Comparison of ENCODE assay signal across 10 mouse cellular contexts in genomic region chr6:149126675-149127074, GRCm38 (mm10). TPM values are rescaled to one million over a fixed set of nuclear protein-coding genes. Genes with fewer than 3 reads are reported as not detected.
DNase-seq lines count a peak whose midpoint lies in the region; ATAC-seq lines count a peak whose summit lies in the region.
"Had no signal": no experiment of that assay in that cellular context is flagged by ENCODE, and none has a peak within 500 bp of the region (broad histone marks: within the 10 kb centered on the region; RNA-seq: fewer than 3 reads in every experiment).

No protein-coding gene starts in this region.

- no peak for ATAC-seq in heart, embryonic 12.5 days (ENCODE audit: insufficient number of reproducible peaks, low FRiP score)
- 0 out of 2 replicates have a peak, but pooled peaks have one; percentile 50 for ATAC-seq in monocyte, adult 5-6 weeks (replicated peaks; ENCODE audit: insufficient number of reproducible peaks, low FRiP score, low TSS enrichment, poor library complexity, severe bottlenecking)
- ATAC-seq in forebrain, embryonic 13.5 days = no peak

- H3K9ac ChIP-seq in heart, embryonic 12.5 days = no peak overlapping the region
- H3K9ac ChIP-seq in forebrain, embryonic 13.5 days = no peak overlapping the region

- no peaks in the 10 kb centered on the region for H3K36me3 ChIP-seq in heart, embryonic 12.5 days
- H3K36me3 ChIP-seq in forebrain, embryonic 13.5 days (ENCODE audit: poor library complexity, severe bottlenecking) = no peaks in the 10 kb centered on the region

- no peak overlapping the region for H3K27ac ChIP-seq in heart, embryonic 12.5 days (ENCODE audit: poor library complexity, severe bottlenecking)
- H3K27ac ChIP-seq in forebrain, embryonic 13.5 days = no peak overlapping the region

- H3K4me3 ChIP-seq in heart, embryonic 12.5 days = no peak overlapping the region
- H3K4me3 ChIP-seq in forebrain, embryonic 13.5 days = no peak overlapping the region

- no peaks in the 10 kb centered on the region for H3K4me1 ChIP-seq in heart, embryonic 12.5 days (replicated peaks)
- H3K4me1 ChIP-seq in forebrain, embryonic 13.5 days = no peaks in the 10 kb centered on the region

- DNase-seq in heart, adult 11 months = peak; percentile 90
- peak; percentile 72 to 73 for DNase-seq in B cell, adult 2 months
- DNase-seq in T-cell, adult 2 months (ENCODE audit: low spot score) = peak; percentile 66
- DNase-seq in gastrocnemius, postnatal 14 days = peak; percentile 22
- peak; percentile 8 to 17 for DNase-seq in layer of hippocampus, postnatal 14 days (ENCODE audit: low spot score in 2 of 2)

- H3K27me3 ChIP-seq in heart, embryonic 12.5 days (replicated peaks) = no peaks in the 10 kb centered on the region
- H3K27me3 ChIP-seq in forebrain, embryonic 13.5 days = no peaks in the 10 kb centered on the region

- whole genome bisulfite sequencing in heart, embryonic 12.5 days = 60% methylated on average over 4 of the region's 4 CpGs
- 74% methylated on average over 4 of the region's 4 CpGs for WGBS in forebrain, embryonic 13.5 days

- intact Hi-C loops in gastrocnemius, postnatal 14 days (cut with DNase I; ENCODE audit: low total_unique reads) = no loop called here

- no peak overlapping the region for H3K4me2 ChIP-seq in heart, embryonic 12.5 days
- no peak overlapping the region for H3K4me2 ChIP-seq in forebrain, embryonic 13.5 days

- H3K9me3 ChIP-seq in heart, embryonic 12.5 days (replicated peaks) = no peaks in the 10 kb centered on the region
- H3K9me3 ChIP-seq in forebrain, embryonic 13.5 days (replicated peaks) = no peaks in the 10 kb centered on the region

RNA-seq across cellular contexts. Expression of gene Gm10203, which starts 3.3 kb away (rescaled TPM):
- polyA plus RNA-seq in heart, embryonic 12.5 days (2016; fragmentation: Nextera tagmentation; extraction: Ambion mirVana) = not detected in 2 replicates
- not detected for total RNA-seq in gastrocnemius, postnatal 14 days (2021)
- not detected for total RNA-seq in layer of hippocampus, postnatal 14 days (2021)
- not detected in 3 replicates for total RNA-seq in monocyte, adult 5-6 weeks (2017)
- not detected in 2 replicates for polyA plus RNA-seq in forebrain, embryonic 13.5 days (2015; fragmentation: Nextera tagmentation; extraction: Ambion mirVana)
- polyA plus RNA-seq: intestine, embryonic 14.5 days; neural tube, embryonic 14.5 days had no signal

RNA-seq across cellular contexts. Expression of gene Etfbkmt, which starts 13.0 kb away (rescaled TPM):
- polyA plus RNA-seq in heart, embryonic 12.5 days (2016; fragmentation: Nextera tagmentation; extraction: Ambion mirVana) = 15.6 and 17.4 TPM in 2 replicates
- 10 to 100 TPM in 1 of 2 experiments, 1 to 10 TPM in 1; 7.6 to 15.0 TPM for total RNA-seq in gastrocnemius, postnatal 14 days (2021)
- total RNA-seq in layer of hippocampus, postnatal 14 days (2021) = 1 to 10 TPM; 2.9 to 3.0 TPM
- total RNA-seq in monocyte, adult 5-6 weeks (2017) = 10.0 to 19.5 TPM (median 13.3 TPM) in 3 replicates
- 8.3 TPM in 2 replicates for polyA plus RNA-seq in forebrain, embryonic 13.5 days (2015; fragmentation: Nextera tagmentation; extraction: Ambion mirVana)

RNA-seq across cellular contexts. Expression of gene Dennd5b, which starts 25.2 kb away (rescaled TPM):
- 10.3 and 10.9 TPM in 2 replicates for polyA plus RNA-seq in heart, embryonic 12.5 days (2016; fragmentation: Nextera tagmentation; extraction: Ambion mirVana)
- total RNA-seq in gastrocnemius, postnatal 14 days (2021) = 1 to 10 TPM; 6.0 to 7.4 TPM
- total RNA-seq in layer of hippocampus, postnatal 14 days (2021) = 10 to 100 TPM; 37.6 to 43.7 TPM
- total RNA-seq in monocyte, adult 5-6 weeks (2017) = 4.7 to 7.3 TPM (median 4.8 TPM) in 3 replicates
- 13.5 and 13.9 TPM in 2 replicates for polyA plus RNA-seq in forebrain, embryonic 13.5 days (2015; fragmentation: Nextera tagmentation; extraction: Ambion mirVana)

Comparison
In these comparisons a context has a peak if more than half of its experiments do, and no peak if none do; other contexts are left out.
1. DNase-seq: peak in every context shown above with its lines; median percentile 90 in heart, adult 11 months; 72 in B cell, adult 2 months; 66 in T-cell, adult 2 months; 22 in gastrocnemius, postnatal 14 days; 12 in layer of hippocampus, postnatal 14 days.